Mouse (Mus musculus): Measurements from ENCODE around the gene Dnajc1.

Gene Dnajc1

DNA sequence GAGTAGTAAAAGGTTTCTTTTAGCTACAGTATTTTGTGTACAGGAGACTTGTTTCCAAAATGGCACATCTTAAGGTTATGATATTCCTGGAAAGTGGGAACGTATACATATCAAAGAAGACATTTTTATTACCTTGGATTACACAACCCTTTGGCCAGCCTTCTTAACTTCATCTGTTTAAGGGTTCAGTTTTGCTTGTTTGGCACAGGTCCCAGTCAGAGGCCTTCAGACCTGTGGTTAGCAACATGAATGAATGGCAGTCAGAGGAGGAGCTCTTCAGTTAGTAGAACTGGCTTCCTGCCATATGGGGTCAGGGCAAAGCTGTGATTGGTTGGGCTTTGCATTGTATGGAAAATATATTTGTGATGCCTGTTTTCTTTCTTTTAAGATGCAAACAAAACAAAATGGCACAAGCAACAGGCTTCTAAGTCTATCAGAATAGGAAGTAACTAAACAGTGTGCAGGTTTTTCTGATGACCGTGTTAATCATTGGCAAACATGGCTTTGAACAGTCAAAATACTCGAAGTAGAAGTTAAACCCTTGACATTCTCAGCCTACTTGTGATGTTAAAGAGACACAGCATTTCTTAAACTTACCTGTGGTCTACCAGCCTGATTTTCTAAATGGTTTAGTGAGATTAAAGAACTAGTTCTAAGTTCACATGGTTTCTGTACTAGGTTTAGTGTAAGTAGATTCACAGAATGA, 196.8 kb downstream of the Dnajc1 start:
- peak in 1 of 2 experiments; percentile 27 for DNase-seq (ENCODE audit: low spot score in 2 of 2)

DNA sequence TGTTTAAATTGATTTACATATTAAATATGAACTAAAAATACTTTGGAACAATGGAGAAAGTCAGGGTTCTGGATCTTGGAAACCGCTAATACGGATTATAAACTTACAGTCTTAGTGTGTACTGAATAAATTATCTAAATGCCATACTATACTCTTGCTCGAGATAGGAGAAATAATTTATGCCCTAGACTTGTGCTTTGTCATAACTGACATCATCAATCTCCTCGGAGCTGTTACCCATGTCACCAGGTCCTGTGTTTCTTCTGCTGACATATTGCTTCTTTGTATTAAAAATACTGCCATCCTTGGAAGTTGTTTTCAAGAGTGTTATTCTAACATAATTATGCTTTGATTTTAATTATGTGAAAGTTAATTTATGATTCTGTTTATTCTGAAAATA, 197.3 kb downstream of the Dnajc1 start:
- no peak for DNase-seq (ENCODE audit: low spot score in 2 of 2)

- DNase-seq (ENCODE audit: low spot score in 2 of 2) = no peak
Observed at GRCm38 (mm10) chr2:18188367-18188766, 204.3 kb downstream of the Dnajc1 start.

DNA sequence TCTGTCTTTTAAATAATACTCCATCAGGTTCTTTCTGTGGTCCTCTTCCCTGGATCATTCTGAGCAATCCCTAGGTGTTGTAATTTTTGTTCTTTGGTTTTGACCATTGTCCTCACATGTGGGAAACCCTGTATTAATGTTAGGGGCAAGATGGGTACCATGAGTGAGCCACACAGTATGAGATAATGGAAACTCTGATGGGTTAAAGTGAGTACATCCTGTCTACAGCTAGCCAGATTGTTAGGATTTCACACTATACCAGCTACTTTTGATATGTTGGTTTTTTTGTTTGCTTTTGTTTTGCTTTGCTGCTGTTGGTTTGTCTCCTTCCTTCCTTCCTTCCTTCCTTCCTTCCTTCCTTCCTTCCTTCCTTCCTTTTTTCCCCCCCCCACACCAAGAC, 209.6 kb downstream of the Dnajc1 start:
- no peak for DNase-seq (ENCODE audit: low spot score in 2 of 2)

- no peak for DNase-seq (ENCODE audit: low spot score in 2 of 2)
Observed at GRCm38 (mm10) chr2:18181631-18182030, 211.0 kb downstream of the Dnajc1 start.

DNA sequence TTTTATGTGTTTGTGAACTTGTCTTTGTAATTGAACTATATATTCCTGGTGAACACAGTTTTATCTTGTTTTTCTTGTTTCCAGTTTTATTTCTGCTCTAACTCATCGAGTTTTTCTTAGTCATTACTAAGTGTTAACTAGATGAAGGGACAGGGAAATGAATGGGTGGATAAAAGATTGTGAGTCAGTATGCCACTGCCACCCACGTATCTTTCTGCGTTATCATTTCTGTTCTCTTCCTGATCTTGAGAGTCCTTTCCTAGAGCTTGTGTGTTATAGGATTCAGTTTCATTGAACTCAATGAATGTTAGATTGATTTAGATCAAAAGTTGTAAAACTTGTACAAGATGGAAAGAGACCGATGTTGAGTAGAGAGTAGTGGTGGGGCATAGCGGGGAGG, 212.3 kb downstream of the Dnajc1 start:
- no peak for DNase-seq (ENCODE audit: low spot score in 2 of 2)

GRCm38 (mm10) chr2:18176235-18176634, 216.4 kb downstream of the Dnajc1 start:
- DNase-seq (ENCODE audit: low spot score in 2 of 2) = peak in 1 of 2 experiments; percentile 13

GRCm38 (mm10) chr2:18175234-18175633, 217.4 kb downstream of the Dnajc1 start:
- DNase-seq (ENCODE audit: low spot score in 2 of 2) = no peak

DNA sequence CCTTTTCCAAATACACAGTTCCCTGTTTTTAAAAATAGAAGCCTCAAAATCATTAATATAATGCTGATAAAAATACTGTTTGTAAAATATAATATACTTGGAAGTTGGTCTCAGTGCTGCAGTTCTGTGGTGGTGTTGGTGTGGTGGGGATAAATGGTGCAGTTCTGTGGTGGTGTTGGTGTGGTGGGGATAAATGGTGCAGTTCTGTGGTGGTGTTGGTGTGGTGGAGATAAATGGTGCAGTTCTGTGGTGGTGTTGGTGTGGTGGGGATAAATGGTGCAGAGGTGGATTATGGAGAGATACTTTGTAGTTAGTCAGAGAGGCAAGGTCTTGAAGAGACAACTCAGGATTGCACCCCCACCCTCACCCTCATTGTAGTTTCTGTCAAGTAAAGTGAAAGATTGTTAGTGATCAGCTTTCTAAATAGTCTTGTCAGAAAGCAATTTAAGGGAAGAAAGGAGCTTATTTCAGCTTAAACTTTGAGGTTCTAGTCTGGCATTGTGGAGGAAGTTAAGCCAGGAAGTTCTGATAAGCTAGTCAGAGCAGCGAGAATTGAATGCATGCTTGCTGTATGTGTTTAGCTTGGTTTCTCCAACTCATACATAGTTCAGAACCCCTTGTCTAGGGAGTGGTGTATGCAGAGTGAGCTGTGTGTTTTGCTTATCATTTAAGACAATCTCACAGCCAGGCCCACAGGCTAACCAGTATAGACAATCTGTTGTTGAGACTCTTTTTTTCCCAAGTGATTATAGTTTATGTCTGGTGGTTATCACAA, 223.3 kb downstream of the Dnajc1 start:
- no peak for DNase-seq (ENCODE audit: low spot score in 2 of 2)

- DNase-seq (ENCODE audit: low spot score in 2 of 2) = no peak
Observed at GRCm38 (mm10) chr2:18165511-18165910, 227.1 kb downstream of the Dnajc1 start.

DNA sequence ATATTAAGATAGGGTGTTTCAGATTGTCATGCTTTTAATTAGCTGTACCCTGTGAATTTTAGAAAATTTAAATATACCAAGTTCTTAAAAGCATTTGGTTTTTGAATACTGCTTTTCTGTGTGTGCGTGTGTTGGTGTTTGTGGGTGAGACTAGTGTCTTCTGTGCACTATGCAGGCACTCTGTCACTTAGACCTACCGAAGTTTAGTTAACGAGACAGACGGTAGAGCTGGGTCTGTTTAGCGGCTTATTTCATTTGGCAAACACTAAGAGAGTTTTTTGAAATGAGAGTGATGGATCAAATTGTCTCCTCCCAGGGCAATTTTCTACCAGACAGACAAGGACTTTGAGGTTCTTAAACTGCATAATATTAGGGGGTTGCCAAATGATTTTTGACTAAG, 231.6 kb downstream of the Dnajc1 start:
- no peak for DNase-seq (ENCODE audit: low spot score in 2 of 2)

- no peak for DNase-seq (ENCODE audit: low spot score in 2 of 2)
Observed at GRCm38 (mm10) chr2:18159426-18159825, 233.2 kb downstream of the Dnajc1 start.

GRCm38 (mm10) chr2:18156131-18156530, 236.5 kb downstream of the Dnajc1 start:
- DNase-seq (ENCODE audit: low spot score in 2 of 2) = no peak

Data from urinary bladder, postnatal 36 days (tissue).